Mouse (Mus musculus) neural tube, embryonic 13.5 days (tissue): Measurements from ENCODE around the gene Tspan9. TPM values are rescaled to one million over a fixed set of nuclear protein-coding genes. Genes with fewer than 3 reads are reported as not detected.

Experiments used
- ATAC-seq: fragments of 200-750 bp; cut with Nextera tagmentation; 2 replicates; pipeline ENCODE4 v1.8.0; 2017; ENCODE audit warnings: low read depth, mild to moderate bottlenecking, moderate TSS enrichment, moderate library complexity
- H3K27ac ChIP-seq: fragments of 300-500 bp; sonication (generic); replicated peaks from 2 replicates; pipeline ENCODE4 v1.5.1; 2015; ENCODE audit warnings: moderate library complexity, mild to moderate bottlenecking, inconsistent platforms
- H3K27me3 ChIP-seq: fragments of 300-500 bp; sonication (generic); 2 replicates; pipeline ENCODE4 v1.6.1; 2015; ENCODE audit warnings: mild to moderate bottlenecking, inconsistent platforms
- H3K36me3 ChIP-seq: fragments of 300-500 bp; sonication (generic); 2 replicates; pipeline ENCODE4 v1.6.1; 2015; ENCODE audit warnings: mild to moderate bottlenecking, inconsistent platforms
- H3K4me1 ChIP-seq: fragments of 300-500 bp; sonication (generic); replicated peaks from 2 replicates; pipeline ENCODE4 v1.6.1; 2015; ENCODE audit warnings: inconsistent platforms
- H3K4me2 ChIP-seq: fragments of 300-500 bp; sonication (generic); 2 replicates; pipeline ENCODE4 v1.6.1; 2015; ENCODE audit warnings: inconsistent platforms, mild to moderate bottlenecking, moderate library complexity
- H3K4me3 ChIP-seq: fragments of 300-500 bp; sonication (generic); 2 replicates; pipeline ENCODE4 v1.5.1; 2015; ENCODE audit warnings: mild to moderate bottlenecking, inconsistent platforms
- H3K9ac ChIP-seq: fragments of 300-500 bp; sonication (generic); 2 replicates; pipeline ENCODE4 v1.6.1; 2015; ENCODE audit warnings: moderate library complexity, mild to moderate bottlenecking, inconsistent platforms
- H3K9me3 ChIP-seq: fragments of 300-500 bp; sonication (generic); 2 replicates; pipeline ENCODE4 v1.6.1; 2016; ENCODE audit warnings: inconsistent platforms
- WGBS: fragments of 180-500 bp; shearing (Covaris S2); methylation state at CpG from one replicate; pipeline ENCODE4 v1.1.7; 2015; 5-methylcytosine and 5-hydroxymethylcytosine counted together
- polyA plus RNA-seq: library from polyadenylated mRNA; unstranded; fragments of >200 nt; fragmentation: Nextera tagmentation; extraction: Ambion mirVana; gene quantifications from 2 replicates; pipeline ENCODE4 v1.2.1, GENCODE M21; 2015

Gene Tspan9
- polyA plus RNA-seq, 1 experiment from 2014 or later = 38.5 TPM

DNA sequence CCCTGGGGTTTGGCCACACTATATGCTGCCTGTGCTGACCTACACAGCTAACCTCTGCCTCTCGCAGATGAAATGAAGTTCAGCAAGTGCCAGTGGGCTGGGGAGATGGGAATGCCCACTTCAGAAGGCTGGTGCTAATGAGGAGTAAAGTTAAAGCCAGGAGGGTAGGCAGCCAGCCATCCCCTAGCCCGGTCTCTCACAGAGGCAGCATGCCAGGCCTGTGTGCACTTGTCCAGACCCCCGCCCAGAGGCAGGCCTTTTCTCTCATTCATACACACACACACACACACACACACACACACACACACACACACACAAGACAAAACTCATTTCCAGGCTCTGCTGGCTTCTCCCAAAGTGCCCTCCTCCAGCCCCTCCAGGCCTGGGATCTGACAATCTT is 142.6 kb downstream of the Tspan9 start:
- no peaks in the 10 kb centered on the region for H3K27me3 ChIP-seq
- H3K9ac ChIP-seq = no peak overlapping the region
- no peaks in the 10 kb centered on the region for H3K9me3 ChIP-seq
- WGBS = 67% methylated on average over 3 of the region's 3 CpGs
- H3K4me2 ChIP-seq = no peak overlapping the region
- H3K27ac ChIP-seq = no peak overlapping the region
- H3K4me3 ChIP-seq = no peak overlapping the region
- no peaks in the 10 kb centered on the region for H3K36me3 ChIP-seq
- H3K4me1 ChIP-seq = peaks cover 30% of the 10 kb centered on the region
- no peak for ATAC-seq

GRCm38 (mm10) chr6:127999118-127999517 is 144.3 kb downstream of the Tspan9 start:
- H3K9me3 ChIP-seq = no peaks in the 10 kb centered on the region
- ATAC-seq = no peak
- H3K36me3 ChIP-seq = no peaks in the 10 kb centered on the region
- WGBS = 84% methylated on average over 2 of the region's 2 CpGs
- no peak overlapping the region for H3K4me2 ChIP-seq
- H3K27ac ChIP-seq = no peak overlapping the region
- no peak overlapping the region for H3K4me3 ChIP-seq
- H3K4me1 ChIP-seq = peaks cover 20% of the 10 kb centered on the region
- H3K9ac ChIP-seq = no peak overlapping the region
- no peaks in the 10 kb centered on the region for H3K27me3 ChIP-seq

- Histone ChIP-seq H3K4me1 (peaks cover 12% of the 10 kb centered on the region), H3K9me3 (no peaks in the 10 kb centered on the region), H3K27ac (no peak overlapping the region), H3K4me2 (no peak overlapping the region), H3K4me3 (no peak overlapping the region), H3K27me3 (no peaks in the 10 kb centered on the region), H3K36me3 (no peaks in the 10 kb centered on the region), H3K9ac (no peak overlapping the region)
- WGBS = 81% methylated on average over 5 of the region's 5 CpGs
- no peak for ATAC-seq
These were observed 146.5 kb downstream of the Tspan9 start for GRCm38 (mm10) chr6:127996928-127997327.

GRCm38 (mm10) chr6:127992993-127993392 is 150.4 kb downstream of the Tspan9 start:
- no peaks in the 10 kb centered on the region for H3K9me3 ChIP-seq
- H3K4me2 ChIP-seq = no peak overlapping the region
- H3K4me1 ChIP-seq = peaks cover 25% of the 10 kb centered on the region
- ATAC-seq = no peak
- H3K4me3 ChIP-seq = no peak overlapping the region
- H3K9ac ChIP-seq = no peak overlapping the region
- no peaks in the 10 kb centered on the region for H3K36me3 ChIP-seq
- 73% methylated on average over 8 of the region's 8 CpGs for WGBS
- no peak overlapping the region for H3K27ac ChIP-seq
- no peaks in the 10 kb centered on the region for H3K27me3 ChIP-seq

- no peak for ATAC-seq
- H3K36me3 ChIP-seq = no peaks in the 10 kb centered on the region
- WGBS = 91% methylated on average over 11 of the region's 11 CpGs
- H3K27ac ChIP-seq = no peak overlapping the region
- H3K27me3 ChIP-seq = no peaks in the 10 kb centered on the region
- H3K4me3 ChIP-seq = no peak overlapping the region
- peaks cover 25% of the 10 kb centered on the region for H3K4me1 ChIP-seq
- H3K4me2 ChIP-seq = no peak overlapping the region
- no peak overlapping the region for H3K9ac ChIP-seq
- no peaks in the 10 kb centered on the region for H3K9me3 ChIP-seq
These were observed 151.8 kb downstream of the Tspan9 start for GRCm38 (mm10) chr6:127991509-127992176.

DNA sequence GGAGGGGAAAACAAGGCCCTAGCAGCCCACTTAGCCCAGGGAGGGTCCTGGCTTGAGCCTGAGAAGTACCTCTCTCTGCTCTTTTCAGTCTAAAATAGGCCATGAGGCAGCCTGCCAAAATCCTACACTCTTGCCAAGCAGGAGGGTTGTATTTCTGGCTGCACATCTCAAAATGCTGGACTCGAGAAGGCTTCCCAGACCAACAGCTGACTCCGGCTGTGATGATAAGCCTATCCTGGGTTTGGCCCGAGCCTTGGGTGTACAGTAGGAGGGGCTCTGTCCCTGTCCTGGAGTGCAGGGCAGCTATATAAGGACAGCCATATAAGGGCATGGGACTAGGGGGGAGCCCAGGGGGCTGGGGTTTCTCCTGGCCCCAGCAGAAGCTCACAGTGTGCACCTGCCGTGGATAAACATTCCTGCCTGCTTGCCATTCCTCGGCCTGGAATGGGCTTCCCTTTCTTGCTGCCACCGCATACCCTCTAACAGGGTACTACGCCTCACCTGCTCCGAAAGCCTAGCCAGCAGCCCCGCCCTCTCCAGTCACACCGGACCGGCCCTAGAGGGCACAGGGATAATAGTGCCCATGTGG is 153.7 kb downstream of the Tspan9 start:
- ATAC-seq = peak; percentile 46; the same call in 1 of the 2 replicates
- Histone ChIP-seq H3K4me1 (peaks cover 36% of the 10 kb centered on the region), H3K9ac (no peak overlapping the region), H3K27ac (no peak overlapping the region), H3K9me3 (no peaks in the 10 kb centered on the region), H3K4me3 (no peak overlapping the region), H3K27me3 (no peaks in the 10 kb centered on the region), H3K4me2 (no peak overlapping the region), H3K36me3 (no peaks in the 10 kb centered on the region)
- WGBS = 70% methylated on average over 11 of the region's 11 CpGs

DNA sequence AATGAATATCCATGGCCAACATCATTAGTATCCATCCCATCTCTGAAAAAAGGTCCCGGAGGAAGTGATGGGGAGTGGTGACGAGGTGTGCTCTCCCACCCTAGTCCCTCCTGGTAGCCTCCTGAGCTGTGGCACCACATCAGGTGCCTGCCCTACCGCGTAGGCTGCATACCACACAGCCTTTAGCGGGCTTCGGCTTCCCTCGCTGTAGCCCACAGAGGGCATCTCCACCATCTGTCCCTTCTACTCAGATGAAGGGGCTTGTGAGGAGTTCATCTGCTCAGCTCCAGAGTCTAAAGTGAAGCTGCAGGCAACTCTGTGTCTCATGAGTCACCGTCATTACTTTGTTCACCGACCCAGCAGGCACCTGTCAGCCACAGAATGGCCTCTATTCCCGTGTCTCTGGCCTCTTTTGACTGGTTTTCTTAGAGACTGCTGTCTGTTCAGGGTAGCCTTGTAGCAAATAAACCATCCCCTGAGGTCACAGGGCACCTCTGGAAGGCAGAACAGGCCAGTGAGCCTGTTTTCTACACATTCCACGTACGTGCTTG is 154.4 kb downstream of the Tspan9 start:
- no peak overlapping the region for H3K4me3 ChIP-seq
- peaks cover 36% of the 10 kb centered on the region for H3K4me1 ChIP-seq
- no peak for ATAC-seq
- WGBS = 69% methylated on average over 12 of the region's 12 CpGs
- no peaks in the 10 kb centered on the region for H3K9me3 ChIP-seq
- no peak overlapping the region for H3K4me2 ChIP-seq
- no peak overlapping the region for H3K27ac ChIP-seq
- no peaks in the 10 kb centered on the region for H3K36me3 ChIP-seq
- no peaks in the 10 kb centered on the region for H3K27me3 ChIP-seq
- no peak overlapping the region for H3K9ac ChIP-seq

DNA sequence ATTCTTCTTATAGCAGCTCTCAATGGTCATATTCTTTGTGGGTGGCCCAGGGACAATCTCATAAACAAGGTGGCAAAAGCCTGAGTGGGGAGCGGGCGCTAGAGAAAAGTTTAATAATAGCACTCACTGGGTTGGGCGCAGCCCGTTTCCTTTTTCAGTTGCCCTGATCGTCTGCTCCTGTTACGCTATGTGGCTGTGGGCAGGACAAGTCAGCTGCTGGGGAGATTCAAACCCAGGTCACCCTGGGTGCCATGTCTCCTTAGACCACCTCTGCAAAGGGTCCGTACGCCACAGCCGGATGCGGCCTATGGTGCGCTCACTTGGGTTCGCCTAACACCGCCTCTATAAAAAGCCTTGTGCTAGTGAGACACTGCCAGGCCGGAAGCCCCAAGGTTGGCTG is 156.0 kb downstream of the Tspan9 start:
- Histone ChIP-seq H3K9me3 (no peaks in the 10 kb centered on the region), H3K4me1 (peaks cover 31% of the 10 kb centered on the region), H3K27ac (no peak overlapping the region), H3K4me3 (no peak overlapping the region), H3K27me3 (peaks cover 6% of the 10 kb centered on the region; the same call in 1 of the 2 replicates), H3K36me3 (no peaks in the 10 kb centered on the region), H3K9ac (no peak overlapping the region), H3K4me2 (no peak overlapping the region)
- WGBS = 93% methylated on average over 14 of the region's 14 CpGs
- no peak for ATAC-seq

DNA sequence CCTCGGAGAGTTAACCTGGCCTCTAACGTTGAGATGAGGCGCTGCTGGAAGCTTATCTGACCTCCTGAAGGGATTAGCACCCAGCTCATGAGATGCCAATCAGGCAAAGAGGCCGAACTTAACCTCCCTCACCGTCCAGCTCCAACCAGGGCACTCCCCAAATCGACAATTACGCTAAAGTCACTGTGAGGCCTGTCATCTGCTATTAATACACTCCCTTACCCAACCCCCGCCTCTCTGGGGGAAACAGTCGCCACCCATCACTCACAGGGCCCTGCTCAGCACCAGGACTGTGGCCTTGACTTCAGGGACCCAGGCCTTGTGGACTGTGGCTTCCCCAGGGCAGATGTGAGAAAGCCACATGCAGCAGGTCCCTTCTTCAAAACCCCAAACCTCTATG is 157.0 kb downstream of the Tspan9 start:
- peaks cover 6% of the 10 kb centered on the region; the same call in 1 of the 2 replicates for H3K27me3 ChIP-seq
- peaks cover 36% of the 10 kb centered on the region for H3K4me1 ChIP-seq
- no peak overlapping the region for H3K4me3 ChIP-seq
- no peaks in the 10 kb centered on the region for H3K9me3 ChIP-seq
- no peaks in the 10 kb centered on the region for H3K36me3 ChIP-seq
- no peak overlapping the region for H3K4me2 ChIP-seq
- H3K9ac ChIP-seq = no peak overlapping the region
- H3K27ac ChIP-seq = no peak overlapping the region
- 70% methylated on average over 9 of the region's 9 CpGs for WGBS
- no peak for ATAC-seq

DNA sequence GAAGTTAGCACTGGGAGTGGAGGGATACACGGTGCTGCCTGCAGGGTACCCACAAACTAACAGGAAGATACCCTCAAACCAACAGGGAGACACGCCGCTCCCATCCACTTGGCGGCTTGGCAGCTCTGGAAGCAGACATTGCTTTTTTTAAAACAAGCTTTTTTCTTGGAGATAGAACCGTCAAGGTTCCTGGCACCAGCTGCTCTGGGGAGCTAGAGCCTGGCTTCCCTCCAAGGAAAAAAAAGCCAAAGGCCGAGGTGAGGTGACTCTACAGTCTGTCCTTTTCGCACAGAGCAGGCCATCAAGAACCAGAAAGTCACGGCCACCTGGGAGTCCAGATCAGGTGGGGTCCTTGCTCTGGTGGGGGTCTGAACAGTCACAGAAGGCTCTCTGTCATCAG is 162.2 kb downstream of the Tspan9 start:
- Histone ChIP-seq H3K9ac (no peak overlapping the region), H3K36me3 (no peaks in the 10 kb centered on the region), H3K27ac (no peak overlapping the region), H3K4me2 (no peak overlapping the region), H3K9me3 (no peaks in the 10 kb centered on the region), H3K27me3 (peaks cover 6% of the 10 kb centered on the region; the same call in 1 of the 2 replicates), H3K4me3 (no peak overlapping the region), H3K4me1 (peaks cover 53% of the 10 kb centered on the region)
- ATAC-seq = no peak
- WGBS = 62% methylated on average over 8 of the region's 8 CpGs

- H3K9me3 ChIP-seq = no peaks in the 10 kb centered on the region
- peaks cover 6% of the 10 kb centered on the region; the same call in 1 of the 2 replicates for H3K27me3 ChIP-seq
- H3K9ac ChIP-seq = no peak overlapping the region
- WGBS = 52% methylated on average over 11 of the region's 11 CpGs
- no peak for ATAC-seq
- no peak overlapping the region for H3K4me3 ChIP-seq
- no peak overlapping the region for H3K4me2 ChIP-seq
- H3K36me3 ChIP-seq = no peaks in the 10 kb centered on the region
- peaks cover 48% of the 10 kb centered on the region for H3K4me1 ChIP-seq
- no peak overlapping the region for H3K27ac ChIP-seq
These were observed 162.9 kb downstream of the Tspan9 start for GRCm38 (mm10) chr6:127980381-127981045.

- no peak for ATAC-seq
- no peak overlapping the region for H3K9ac ChIP-seq
- H3K27ac ChIP-seq = no peak overlapping the region
- no peak overlapping the region for H3K4me3 ChIP-seq
- no peaks in the 10 kb centered on the region for H3K36me3 ChIP-seq
- H3K4me2 ChIP-seq = no peak overlapping the region
- peaks cover 48% of the 10 kb centered on the region for H3K4me1 ChIP-seq
- H3K9me3 ChIP-seq = no peaks in the 10 kb centered on the region
- WGBS = 95% methylated on average over 5 of the region's 5 CpGs
- H3K27me3 ChIP-seq = peaks cover 6% of the 10 kb centered on the region; the same call in 1 of the 2 replicates
These were observed 163.6 kb downstream of the Tspan9 start for GRCm38 (mm10) chr6:127979831-127980230.
